Mouse (Mus musculus) heart, embryonic 14.5 days (tissue): Measurements from ENCODE around the gene Soga1. TPM values are rescaled to one million over a fixed set of nuclear protein-coding genes. Genes with fewer than 3 reads are reported as not detected.

ENCODE experiments used
- ATAC-seq: fragments of 200-750 bp; cut with Nextera tagmentation; 2 replicates; pipeline ENCODE4 v1.8.0; 2017; ENCODE audit warnings: low read depth, moderate TSS enrichment; ENCODE audit not compliant: insufficient number of reproducible peaks, insufficient read depth, low FRiP score
- H3K27ac ChIP-seq, 2 experiments: fragments of 200-500 bp in 1 of 2; fragments of 300-500 bp in 1 of 2; sonication (generic) in 1 of 2; replicated peaks in 1 of 2; 2 replicates each; pipeline ENCODE4 v1.5.1; 2012 to 2014; ENCODE audit warnings: low read depth in 2 of 2, low read length in 2 of 2, control low read depth in 1 of 2, mild to moderate bottlenecking in 1 of 2, mixed read lengths in 1 of 2; ENCODE audit not compliant: control insufficient read depth in 1 of 2, insufficient read depth in 1 of 2
- H3K27me3 ChIP-seq: fragments of 300-500 bp; sonication (generic); 2 replicates; pipeline ENCODE4 v1.6.1; 2014; ENCODE audit warnings: mild to moderate bottlenecking, low read length, control low read depth; ENCODE audit not compliant: control insufficient read depth, insufficient read depth
- H3K36me3 ChIP-seq: fragments of 300-500 bp; sonication (generic); 2 replicates; pipeline ENCODE4 v1.6.1; 2014; ENCODE audit warnings: mild to moderate bottlenecking, control low read depth, low read length, mixed read lengths; ENCODE audit not compliant: control insufficient read depth, insufficient read depth
- H3K4me1 ChIP-seq, 2 experiments: fragments of 200-500 bp in 1 of 2; fragments of 300-500 bp in 1 of 2; sonication (generic) in 1 of 2; 2 replicates each; pipeline ENCODE4 v1.6.1; 2012 to 2014; ENCODE audit warnings: low read length in 2 of 2, control low read depth in 1 of 2, mixed read lengths in 1 of 2; ENCODE audit not compliant: control insufficient read depth in 2 of 2, insufficient read depth in 2 of 2
- H3K4me2 ChIP-seq: fragments of 300-500 bp; sonication (generic); 2 replicates; pipeline ENCODE4 v1.6.1; 2014; ENCODE audit warnings: mild to moderate bottlenecking, low read length
- H3K4me3 ChIP-seq, 2 experiments: fragments of 200-500 bp in 1 of 2; fragments of 300-500 bp in 1 of 2; sonication (generic) in 1 of 2; 2 replicates each; pipeline ENCODE4 v1.5.1; 2012 to 2014; ENCODE audit warnings: low read length in 2 of 2, mild to moderate bottlenecking in 2 of 2, control low read depth in 1 of 2, low read depth in 1 of 2, moderate library complexity in 1 of 2; ENCODE audit not compliant: control insufficient read depth in 1 of 2, insufficient read depth in 1 of 2
- H3K9ac ChIP-seq: fragments of 300-500 bp; sonication (generic); 2 replicates; pipeline ENCODE4 v1.6.1; 2014; ENCODE audit warnings: mild to moderate bottlenecking, low read length
- H3K9me3 ChIP-seq: fragments of 300-500 bp; sonication (generic); 2 replicates; pipeline ENCODE4 v1.6.1; 2016; ENCODE audit warnings: low read length, control low read depth; ENCODE audit not compliant: control insufficient read depth
- WGBS: fragments of 180-500 bp; shearing (Covaris S2); extraction: QIAGEN DNeasy Blood & Tissue Kit; methylation state at CpG from one replicate; pipeline ENCODE4 v1.1.7; 2014; 5-methylcytosine and 5-hydroxymethylcytosine counted together
- polyA plus RNA-seq: library from polyadenylated mRNA; unstranded; fragments of >200 nt; fragmentation: Nextera tagmentation; extraction: Ambion mirVana; gene quantifications from 2 replicates; pipeline ENCODE4 v1.2.1, GENCODE M21; 2014

The Soga1 gene
- polyA plus RNA-seq, 1 experiment from 2014 or later, result 5.0 TPM

DNA sequence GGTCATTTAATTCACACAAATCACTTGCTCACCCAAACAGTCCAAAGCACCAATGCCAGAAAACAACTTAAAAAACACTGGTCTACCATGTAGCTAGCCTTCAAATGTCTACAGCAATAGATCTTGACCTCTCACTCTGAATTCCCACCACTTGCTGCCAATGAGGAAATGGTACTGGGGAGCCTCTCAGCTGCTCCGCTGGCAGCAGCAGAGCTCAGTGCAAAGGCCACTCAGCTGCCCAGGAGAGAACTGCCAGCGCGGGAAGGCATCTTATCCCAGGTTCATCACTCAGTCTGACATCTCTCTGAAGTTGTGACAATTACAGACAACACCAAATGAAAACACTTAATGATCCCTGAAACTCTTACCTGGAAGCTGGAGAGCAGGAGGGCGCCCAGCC, 76.7 kb downstream of the Soga1 start:
- no peak overlapping the region for H3K27ac ChIP-seq
- WGBS, result 92% methylated on average over 4 of the region's 4 CpGs
- H3K27me3 ChIP-seq, result no peaks in the 10 kb centered on the region
- H3K4me3 ChIP-seq, result no peak overlapping the region
- no peak for ATAC-seq
- peaks cover 70% of the 10 kb centered on the region for H3K36me3 ChIP-seq
- H3K4me2 ChIP-seq, result no peak overlapping the region
- peaks cover 5 to 7% of the 10 kb centered on the region in 2 experiments for H3K4me1 ChIP-seq
- H3K9me3 ChIP-seq, result no peaks in the 10 kb centered on the region
- no peak overlapping the region for H3K9ac ChIP-seq

GRCm38 (mm10) chr2:156998263-156998662, 80.8 kb downstream of the Soga1 start:
- H3K27ac ChIP-seq, result no peak overlapping the region
- H3K4me3 ChIP-seq, result no peak overlapping the region
- H3K9me3 ChIP-seq, result no peaks in the 10 kb centered on the region
- no peak for ATAC-seq
- no peaks in the 10 kb centered on the region for H3K27me3 ChIP-seq
- no peaks in the 10 kb centered on the region for H3K4me1 ChIP-seq
- WGBS, result 87% methylated on average over 5 of the region's 5 CpGs
- no peak overlapping the region for H3K9ac ChIP-seq
- peaks cover 90% of the 10 kb centered on the region for H3K36me3 ChIP-seq
- H3K4me2 ChIP-seq, result no peak overlapping the region

DNA sequence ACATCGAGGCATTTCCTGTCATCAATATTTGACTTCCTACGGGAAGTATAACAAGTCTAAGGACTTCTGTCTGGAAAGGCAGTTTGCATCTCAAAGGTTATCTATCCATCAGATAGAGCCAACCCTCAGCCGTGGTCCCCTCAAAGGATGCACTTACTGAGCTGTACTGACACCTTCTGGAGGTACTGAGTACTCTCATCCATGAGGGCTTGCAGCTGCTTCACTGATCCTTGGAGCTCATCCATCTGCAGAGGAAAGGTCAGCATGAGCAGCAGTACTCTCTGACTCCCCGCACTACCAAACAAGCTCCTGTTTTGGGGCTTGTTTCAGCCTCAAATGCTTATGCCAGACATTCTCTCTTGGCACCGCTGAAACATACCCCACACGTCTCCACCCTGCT, 82.5 kb downstream of the Soga1 start:
- Histone ChIP-seq H3K4me1 (no peaks in the 10 kb centered on the region), H3K27ac (no peak overlapping the region), H3K27me3 (no peaks in the 10 kb centered on the region), H3K4me3 (no peak overlapping the region), H3K4me2 (no peak overlapping the region), H3K9ac (no peak overlapping the region), H3K9me3 (no peaks in the 10 kb centered on the region), H3K36me3 (peaks cover 82% of the 10 kb centered on the region)
- 55% methylated on average over 6 of the region's 6 CpGs for WGBS
- ATAC-seq, result no peak

DNA sequence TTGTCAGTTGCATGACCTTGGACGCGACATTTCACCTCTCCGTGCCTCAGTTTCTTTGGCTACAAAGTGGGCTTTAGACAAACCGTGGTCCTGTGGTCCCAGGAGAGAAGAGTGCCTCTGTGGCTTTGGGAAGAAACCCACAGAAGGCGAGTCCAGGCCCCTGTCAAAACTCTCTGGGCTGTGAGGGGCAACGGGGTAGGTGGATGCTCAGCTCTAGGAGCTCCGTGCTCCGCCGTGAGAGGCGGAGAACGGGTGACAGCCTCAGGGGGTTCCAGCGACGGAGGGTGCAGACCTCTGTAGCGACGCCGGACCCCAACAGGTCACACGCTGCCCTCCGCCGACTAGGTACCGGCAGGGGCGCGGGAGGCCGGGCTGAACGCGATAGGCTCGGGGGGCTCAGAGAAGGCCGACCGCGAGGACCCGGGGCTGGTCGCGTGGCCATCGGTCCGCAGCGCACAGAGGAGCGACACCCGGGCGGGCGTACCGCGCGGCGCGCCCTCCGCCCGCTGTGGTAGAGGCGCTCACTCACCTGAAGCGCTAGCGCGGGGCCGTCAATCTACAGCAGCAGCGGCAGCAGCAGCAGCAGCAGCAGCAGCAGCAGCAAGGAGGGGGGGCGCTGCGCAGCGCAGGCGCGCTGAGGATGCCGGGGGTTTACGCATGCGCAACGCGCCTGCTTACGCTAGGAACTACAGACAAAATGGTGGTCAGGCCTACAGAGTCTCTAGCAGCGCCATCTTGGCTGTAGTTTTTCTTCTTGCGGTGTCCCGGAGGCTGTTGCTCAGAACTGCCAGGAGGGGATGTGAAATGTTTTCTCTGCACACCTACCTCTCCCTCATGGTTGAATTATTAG, 87.4 kb downstream of the Soga1 start, which contains the start of gene Ndrg3:
Ndrg3 (minus strand) TSS at position 587 of the 850 bp plus-strand sequence.
- Histone ChIP-seq H3K4me3 (peak within 1 kb of the TSS; percentile 63 to 92), H3K4me2 (peak within 1 kb of the TSS; percentile 76), H3K27ac (peak within 1 kb of the TSS; percentile 46 to 70), H3K9me3 (no peaks in the 10 kb centered on the region), H3K36me3 (peaks cover 35% of the 10 kb centered on the region), H3K4me1 (peaks cover 2 to 24% of the 10 kb centered on the region in 2 experiments; a peak in 2 of 4 replicates), H3K27me3 (no peaks in the 10 kb centered on the region), H3K9ac (peak within 1 kb of the TSS; percentile 90)
- ATAC-seq, result peak; percentile 94
- WGBS, result under 1% methylated on average over 61 of the region's 66 CpGs

GRCm38 (mm10) chr2:156990727-156991431, 88.2 kb downstream of the Soga1 start:
- Histone ChIP-seq H3K36me3 (peaks cover 27% of the 10 kb centered on the region), H3K4me3 (peak overlapping the region; percentile 63 to 92), H3K27me3 (no peaks in the 10 kb centered on the region), H3K27ac (peak overlapping the region in 1 of 2 experiments; percentile 70; a peak in 1 of 4 replicates), H3K4me1 (peaks cover 2 to 24% of the 10 kb centered on the region in 2 experiments; a peak in 2 of 4 replicates), H3K9me3 (no peaks in the 10 kb centered on the region), H3K9ac (peak overlapping the region; percentile 90), H3K4me2 (peak overlapping the region; percentile 76)
- no peak for ATAC-seq
- WGBS, result 3% methylated on average over 16 of the region's 16 CpGs

DNA sequence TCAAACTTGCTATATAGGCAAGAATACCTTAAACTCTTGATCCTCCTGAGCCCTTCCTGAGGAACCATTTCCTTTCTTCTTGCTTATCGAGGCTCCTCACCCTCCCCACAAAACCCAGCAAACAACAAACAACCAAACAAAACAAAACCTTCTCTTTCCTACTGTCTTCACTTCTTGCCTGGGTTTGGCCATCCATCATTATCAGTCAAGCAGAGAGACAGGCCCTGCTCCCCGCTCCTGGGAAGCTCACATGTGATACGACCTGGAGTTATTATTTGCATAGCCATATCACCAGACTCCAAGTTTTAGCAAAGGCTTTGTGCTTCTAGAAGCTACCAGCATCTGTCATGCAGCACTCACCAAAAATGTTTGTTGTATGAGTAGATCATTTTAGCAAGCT, 91.7 kb downstream of the Soga1 start:
- no peaks in the 10 kb centered on the region for H3K36me3 ChIP-seq
- no peak overlapping the region for H3K4me3 ChIP-seq
- peaks cover 6 to 32% of the 10 kb centered on the region in 2 experiments for H3K4me1 ChIP-seq
- no peaks in the 10 kb centered on the region for H3K27me3 ChIP-seq
- 53% methylated on average over 3 of the region's 3 CpGs for WGBS
- no peak overlapping the region for H3K27ac ChIP-seq
- H3K9ac ChIP-seq, result no peak overlapping the region
- ATAC-seq, result no peak
- no peak overlapping the region for H3K4me2 ChIP-seq
- H3K9me3 ChIP-seq, result no peaks in the 10 kb centered on the region

DNA sequence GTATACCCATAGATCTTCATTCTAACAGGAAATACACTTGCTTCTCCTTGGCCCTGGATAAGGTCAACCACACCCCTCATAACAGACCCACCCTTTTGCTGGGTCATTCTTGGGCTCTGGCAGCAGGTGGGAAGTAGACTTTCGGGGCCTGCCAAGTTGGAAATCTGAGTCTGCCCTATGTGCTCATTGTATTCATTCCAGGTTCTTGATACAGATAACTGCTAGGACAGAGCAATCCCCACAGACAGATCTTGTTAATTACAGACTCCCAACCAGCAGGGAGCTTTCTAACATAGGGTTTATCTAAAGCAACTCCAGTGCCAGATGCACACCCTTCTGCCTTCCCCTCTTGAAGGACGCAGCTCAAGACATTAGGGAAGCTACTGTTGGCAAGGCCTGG, 96.2 kb downstream of the Soga1 start:
- H3K9me3 ChIP-seq, result no peaks in the 10 kb centered on the region
- peak overlapping the region; percentile 39 to 77 for H3K27ac ChIP-seq
- H3K4me2 ChIP-seq, result no peak overlapping the region
- no peak for ATAC-seq
- WGBS, result 17% methylated on average over 2 of the region's 2 CpGs
- no peaks in the 10 kb centered on the region for H3K27me3 ChIP-seq
- H3K4me1 ChIP-seq, result peaks cover 4 to 16% of the 10 kb centered on the region in 2 experiments
- 0 out of 2 replicates have a peak, but pooled peaks cover 2% of the 10 kb centered on the region for H3K36me3 ChIP-seq
- H3K9ac ChIP-seq, result no peak overlapping the region
- H3K4me3 ChIP-seq, result no peak overlapping the region
